Mouse (Mus musculus): ENCODE data around the gene Krtdap. TPM values are rescaled to one million over a fixed set of nuclear protein-coding genes. Genes with fewer than 3 reads are reported as not detected.
"Not testable (repeated sequence)": the region's sequence is repeated elsewhere in the genome, so short reads cannot be mapped to it uniquely, and the experiment has no call there.

Krtdap gene
- polyA plus RNA-seq, 1 experiment from 2014 or later = not detected

DNA sequence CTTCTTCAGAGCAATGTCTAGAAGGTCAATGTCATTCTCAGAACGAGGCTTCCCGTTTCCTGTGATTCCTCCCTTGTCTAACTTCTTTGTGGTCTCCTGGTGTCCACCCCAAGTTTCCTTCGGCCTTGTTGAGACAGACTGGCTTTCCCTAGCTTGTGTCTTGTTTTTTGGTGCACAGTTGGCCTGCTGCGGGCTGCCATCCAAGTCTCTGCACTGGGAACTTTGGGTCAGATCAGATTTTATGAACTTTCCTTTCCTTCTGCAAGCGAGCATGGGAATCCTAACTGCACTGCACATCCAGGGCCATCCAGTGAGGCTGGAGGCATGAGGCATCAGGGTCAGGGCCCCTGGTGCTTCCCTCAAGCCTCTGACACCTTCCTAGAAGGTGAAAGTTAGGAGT, 33.8 kb downstream of the Krtdap start:
- Histone ChIP-seq H3K27me3 (replicated peaks; ENCODE audit: control insufficient read depth, insufficient read depth, low read length) (no peaks in the 10 kb centered on the region; the same call in 1 of the 2 replicates), H3K4me3 (ENCODE audit: low read depth, low read length) (no peak overlapping the region), H3K4me1 (replicated peaks; ENCODE audit: control insufficient read depth, insufficient read depth, low read length) (peaks cover 5% of the 10 kb centered on the region; the same call in 1 of the 2 replicates), H3K9me3 (ENCODE audit: control insufficient read depth, low read length) (no peaks in the 10 kb centered on the region), H3K4me2 (no peak overlapping the region), H3K27ac (ENCODE audit: low read depth, low read length) (no peak overlapping the region), H3K9ac (ENCODE audit: low read depth, low read length) (no peak overlapping the region), H3K36me3 (ENCODE audit: control insufficient read depth, insufficient read depth, low read length) (no peaks in the 10 kb centered on the region)
- ATAC-seq (replicated peaks; ENCODE audit: low FRiP score) (no peak), DNase-seq (ENCODE audit: low spot score) (no peak)
- 51% methylated on average over 5 of the region's 5 CpGs for WGBS

DNA sequence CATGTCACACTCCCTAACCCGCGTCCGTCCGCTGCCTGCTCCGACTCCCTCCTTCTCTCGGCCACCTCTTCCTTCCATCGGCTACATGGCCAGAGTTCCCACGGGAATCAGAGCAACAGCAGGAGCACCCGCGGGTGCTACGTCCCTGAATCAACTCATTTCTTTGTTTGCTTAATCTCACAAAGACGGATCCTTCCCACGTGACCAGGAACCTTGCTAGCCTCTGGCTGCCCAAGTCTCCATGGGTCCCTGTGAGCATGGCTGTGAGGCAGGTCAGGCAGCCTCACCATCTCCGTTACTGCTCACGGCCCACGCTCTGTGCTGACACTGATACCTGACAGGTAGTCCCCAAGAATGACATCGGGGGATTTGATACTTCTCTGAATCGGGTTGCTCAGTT, 36.0 kb downstream of the Krtdap start, which contains the start of gene Ffar2:
Ffar2 (minus strand) TSS at position 101 of the 400 bp plus-strand sequence.
- DNase-seq (ENCODE audit: low spot score) (no peak), ATAC-seq (replicated peaks; ENCODE audit: low FRiP score) (no peak)
- H3K9me3 ChIP-seq (ENCODE audit: control insufficient read depth, low read length) = no peaks in the 10 kb centered on the region
- H3K4me2 ChIP-seq = no peak within 1 kb of the TSS
- H3K9ac ChIP-seq (ENCODE audit: low read depth, low read length) = no peak within 1 kb of the TSS
- H3K36me3 ChIP-seq (ENCODE audit: control insufficient read depth, insufficient read depth, low read length) = no peaks in the 10 kb centered on the region
- 90% methylated on average over 18 of the region's 18 CpGs for WGBS
- no peaks in the 10 kb centered on the region; the same call in 1 of the 2 replicates for H3K27me3 ChIP-seq (replicated peaks; ENCODE audit: control insufficient read depth, insufficient read depth, low read length)
- peaks cover 5% of the 10 kb centered on the region; the same call in 1 of the 2 replicates for H3K4me1 ChIP-seq (replicated peaks; ENCODE audit: control insufficient read depth, insufficient read depth, low read length)
- no peak within 1 kb of the TSS for H3K4me3 ChIP-seq (ENCODE audit: low read depth, low read length)
- H3K27ac ChIP-seq (ENCODE audit: low read depth, low read length) = no peak within 1 kb of the TSS

DNA sequence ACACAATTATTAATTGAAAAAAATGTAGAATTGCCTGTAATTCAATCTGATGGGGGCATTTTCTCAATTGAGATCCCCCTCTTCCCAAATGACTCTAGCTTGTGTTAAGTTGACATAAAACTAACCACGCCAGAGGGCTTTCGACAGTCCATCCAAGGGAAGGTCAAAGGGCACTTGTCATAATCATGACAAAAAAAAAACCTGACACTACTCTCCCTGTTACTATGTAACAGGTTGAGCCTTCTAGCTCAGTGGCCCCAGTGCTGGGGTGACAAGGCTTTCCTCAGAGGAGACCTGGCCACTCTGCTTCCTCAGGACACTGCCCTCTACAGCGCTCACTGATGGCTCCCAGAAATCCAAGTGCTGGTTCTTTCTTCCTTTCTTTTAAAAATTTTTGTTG, 36.6 kb downstream of the Krtdap start:
- 81% methylated on average over 3 of the region's 3 CpGs for WGBS

DNA sequence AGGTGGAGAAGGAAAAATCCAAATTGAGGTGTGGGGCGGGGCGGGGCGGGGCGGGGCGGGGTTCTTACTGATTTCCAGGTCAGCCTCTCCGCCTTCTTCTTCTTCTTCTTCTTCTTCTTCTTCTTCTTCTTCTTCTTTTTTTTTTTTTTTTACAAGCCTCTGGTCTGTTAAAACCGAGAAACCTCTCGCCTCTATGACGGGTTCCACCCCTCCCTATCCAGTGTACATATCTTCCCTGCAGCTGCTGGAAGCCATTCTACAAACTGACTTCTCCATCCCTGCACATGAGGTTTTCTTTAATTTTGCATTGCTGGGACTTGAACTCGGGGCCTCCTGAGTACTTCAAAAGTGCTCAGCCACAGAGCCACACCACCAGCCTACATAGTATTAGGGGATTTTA, 39.0 kb downstream of the Krtdap start:
- no peak overlapping the region for H3K9ac ChIP-seq (ENCODE audit: low read depth, low read length)
- H3K4me3 ChIP-seq (ENCODE audit: low read depth, low read length) = no peak overlapping the region
- no peak overlapping the region for H3K4me2 ChIP-seq
- no peak for DNase-seq (ENCODE audit: low spot score)
- WGBS = 77% methylated on average over 10 of the region's 10 CpGs
- H3K36me3 ChIP-seq (ENCODE audit: control insufficient read depth, insufficient read depth, low read length) = no peaks in the 10 kb centered on the region
- no peaks in the 10 kb centered on the region for H3K9me3 ChIP-seq (ENCODE audit: control insufficient read depth, low read length)
- no peaks in the 10 kb centered on the region for H3K4me1 ChIP-seq (replicated peaks; ENCODE audit: control insufficient read depth, insufficient read depth, low read length)
- no peaks in the 10 kb centered on the region for H3K27me3 ChIP-seq (replicated peaks; ENCODE audit: control insufficient read depth, insufficient read depth, low read length)
- no peak for ATAC-seq (replicated peaks; ENCODE audit: low FRiP score)
- no peak overlapping the region for H3K27ac ChIP-seq (ENCODE audit: low read depth, low read length)

More for the DNA sequence above, 36.6 kb downstream of the Krtdap start:
- no peak overlapping the region for H3K4me3 ChIP-seq (ENCODE audit: low read depth, low read length)
- no peak overlapping the region for H3K9ac ChIP-seq (ENCODE audit: low read depth, low read length)
- no peak overlapping the region for H3K27ac ChIP-seq (ENCODE audit: low read depth, low read length)
- H3K27me3 ChIP-seq (replicated peaks; ENCODE audit: control insufficient read depth, insufficient read depth, low read length) = no peaks in the 10 kb centered on the region; the same call in 1 of the 2 replicates
- H3K9me3 ChIP-seq (ENCODE audit: control insufficient read depth, low read length) = no peaks in the 10 kb centered on the region
- DNase-seq (ENCODE audit: low spot score) (no peak), ATAC-seq (replicated peaks; ENCODE audit: low FRiP score) (no peak)
- H3K4me1 ChIP-seq (replicated peaks; ENCODE audit: control insufficient read depth, insufficient read depth, low read length) = peaks cover 5% of the 10 kb centered on the region; the same call in 1 of the 2 replicates
- no peaks in the 10 kb centered on the region for H3K36me3 ChIP-seq (ENCODE audit: control insufficient read depth, insufficient read depth, low read length)
- H3K4me2 ChIP-seq = no peak overlapping the region

DNA sequence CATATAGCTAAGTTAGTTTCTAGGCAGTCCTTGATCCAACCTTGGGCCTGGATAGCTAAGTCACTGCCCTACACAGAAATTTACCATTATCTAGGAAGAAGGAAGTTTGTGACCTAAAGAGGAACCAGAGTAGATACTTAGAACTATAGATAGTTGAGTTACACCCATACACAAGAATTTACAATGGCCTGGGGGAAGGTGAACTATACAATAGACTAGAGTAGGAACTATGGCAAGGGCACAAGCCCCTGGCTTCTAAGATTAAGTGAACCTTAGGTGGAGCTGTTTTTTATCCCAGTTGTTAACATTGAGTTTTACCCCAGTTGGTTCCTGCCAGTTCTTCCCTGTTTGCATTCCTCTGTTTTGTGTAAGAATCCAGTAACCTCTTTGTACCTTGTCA, 41.2 kb downstream of the Krtdap start:
- not testable (repeated sequence) for H3K4me3 ChIP-seq (ENCODE audit: low read depth, low read length); H3K36me3 ChIP-seq (ENCODE audit: control insufficient read depth, insufficient read depth, low read length); DNase-seq (ENCODE audit: low spot score); H3K4me2 ChIP-seq; ATAC-seq (replicated peaks; ENCODE audit: low FRiP score); H3K9ac ChIP-seq (ENCODE audit: low read depth, low read length); H3K27me3 ChIP-seq (replicated peaks; ENCODE audit: control insufficient read depth, insufficient read depth, low read length); H3K27ac ChIP-seq (ENCODE audit: low read depth, low read length); H3K4me1 ChIP-seq (replicated peaks; ENCODE audit: control insufficient read depth, insufficient read depth, low read length); H3K9me3 ChIP-seq (ENCODE audit: control insufficient read depth, low read length)

DNA sequence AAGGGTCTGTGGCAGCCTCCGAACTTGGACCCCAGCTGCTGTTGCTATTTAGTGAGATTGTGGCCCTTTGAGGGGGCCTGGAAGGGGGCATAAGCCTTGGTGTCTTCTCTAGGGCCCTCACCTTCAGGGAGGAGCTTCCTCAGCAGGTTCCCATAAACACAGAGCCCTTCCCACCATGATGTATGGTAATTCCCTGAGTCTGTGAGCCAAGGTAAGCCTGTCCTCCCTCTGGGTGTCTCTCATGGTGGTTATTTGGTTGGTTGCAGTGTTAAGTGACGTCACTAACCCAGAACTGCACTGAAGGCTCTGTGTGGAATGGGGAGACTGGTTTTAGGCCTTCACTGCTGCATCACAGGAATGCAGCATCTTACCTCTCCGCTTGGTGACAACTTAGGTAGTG, 41.7 kb downstream of the Krtdap start:
- Histone ChIP-seq H3K9me3 (ENCODE audit: control insufficient read depth, low read length) (no peaks in the 10 kb centered on the region), H3K27ac (ENCODE audit: low read depth, low read length) (no peak overlapping the region), H3K9ac (ENCODE audit: low read depth, low read length) (no peak overlapping the region), H3K4me1 (replicated peaks; ENCODE audit: control insufficient read depth, insufficient read depth, low read length) (no peaks in the 10 kb centered on the region), H3K4me2 (no peak overlapping the region), H3K4me3 (ENCODE audit: low read depth, low read length) (no peak overlapping the region), H3K36me3 (ENCODE audit: control insufficient read depth, insufficient read depth, low read length) (no peaks in the 10 kb centered on the region), H3K27me3 (replicated peaks; ENCODE audit: control insufficient read depth, insufficient read depth, low read length) (no peaks in the 10 kb centered on the region)
- DNase-seq (ENCODE audit: low spot score) (no peak), ATAC-seq (replicated peaks; ENCODE audit: low FRiP score) (no peak)
- WGBS = 50% methylated on average over 3 of the region's 3 CpGs

DNA sequence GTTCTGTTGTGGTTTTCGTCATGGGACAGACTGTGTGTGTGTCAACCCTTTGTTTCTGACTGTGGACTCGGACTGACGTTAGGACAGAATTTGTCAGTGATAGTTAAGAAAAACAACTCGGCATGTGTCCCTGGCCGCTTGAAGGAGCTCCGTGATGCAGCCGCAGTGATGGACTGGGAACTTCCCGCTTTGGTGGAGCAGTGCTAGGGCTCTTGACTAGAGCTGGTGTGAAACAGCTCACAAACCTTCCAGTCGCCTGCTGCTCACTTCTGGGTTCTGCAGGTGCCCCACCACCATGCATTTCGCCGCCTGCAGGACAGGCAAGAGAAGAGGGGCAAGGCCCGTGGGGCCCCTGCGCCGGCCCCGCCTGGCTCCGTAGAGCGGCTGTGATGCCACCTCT, 44.6 kb downstream of the Krtdap start:
- no peak overlapping the region for H3K4me3 ChIP-seq (ENCODE audit: low read depth, low read length)
- no peaks in the 10 kb centered on the region for H3K36me3 ChIP-seq (ENCODE audit: control insufficient read depth, insufficient read depth, low read length)
- H3K4me2 ChIP-seq = no peak overlapping the region; the same call in 1 of the 2 replicates

DNA sequence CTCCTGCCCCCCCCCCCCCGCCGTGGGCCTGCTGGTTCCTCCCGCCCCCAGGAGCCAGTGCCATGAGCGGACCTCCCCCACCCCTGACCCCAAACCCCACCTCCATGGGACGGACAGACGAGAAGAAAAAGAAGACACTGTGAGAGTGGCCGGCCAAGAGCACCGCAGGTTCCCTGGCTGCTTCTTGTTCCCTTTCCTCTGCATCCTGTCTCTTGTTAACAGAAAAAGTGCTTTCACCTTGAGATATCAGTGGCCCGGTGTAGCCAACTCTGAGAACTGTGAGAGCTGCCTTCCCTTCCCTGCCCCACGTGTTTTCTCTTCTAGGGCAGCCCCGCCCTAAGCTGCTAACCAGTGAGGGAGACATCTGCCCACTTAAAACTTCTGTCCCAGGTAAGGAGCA, 45.0 kb downstream of the Krtdap start:
- H3K4me2 ChIP-seq; H3K36me3 ChIP-seq (ENCODE audit: control insufficient read depth, insufficient read depth, low read length); H3K4me1 ChIP-seq (replicated peaks; ENCODE audit: control insufficient read depth, insufficient read depth, low read length); H3K27ac ChIP-seq (ENCODE audit: low read depth, low read length); DNase-seq (ENCODE audit: low spot score); H3K27me3 ChIP-seq (replicated peaks; ENCODE audit: control insufficient read depth, insufficient read depth, low read length); H3K9me3 ChIP-seq (ENCODE audit: control insufficient read depth, low read length); H3K4me3 ChIP-seq (ENCODE audit: low read depth, low read length); H3K9ac ChIP-seq (ENCODE audit: low read depth, low read length); ATAC-seq (replicated peaks; ENCODE audit: low FRiP score): not testable (repeated sequence)
- 37% methylated on average over 7 of the region's 11 CpGs for WGBS

More for the DNA sequence above, 44.6 kb downstream of the Krtdap start:
- H3K9me3 ChIP-seq (ENCODE audit: control insufficient read depth, low read length) = no peaks in the 10 kb centered on the region
- no peaks in the 10 kb centered on the region for H3K4me1 ChIP-seq (replicated peaks; ENCODE audit: control insufficient read depth, insufficient read depth, low read length)
- 63% methylated on average over 16 of the region's 17 CpGs for WGBS
- ATAC-seq (replicated peaks; ENCODE audit: low FRiP score) (no peak), DNase-seq (ENCODE audit: low spot score) (no peak)
- no peak overlapping the region for H3K9ac ChIP-seq (ENCODE audit: low read depth, low read length)
- H3K27ac ChIP-seq (ENCODE audit: low read depth, low read length) = no peak overlapping the region
- H3K27me3 ChIP-seq (replicated peaks; ENCODE audit: control insufficient read depth, insufficient read depth, low read length) = no peaks in the 10 kb centered on the region

DNA sequence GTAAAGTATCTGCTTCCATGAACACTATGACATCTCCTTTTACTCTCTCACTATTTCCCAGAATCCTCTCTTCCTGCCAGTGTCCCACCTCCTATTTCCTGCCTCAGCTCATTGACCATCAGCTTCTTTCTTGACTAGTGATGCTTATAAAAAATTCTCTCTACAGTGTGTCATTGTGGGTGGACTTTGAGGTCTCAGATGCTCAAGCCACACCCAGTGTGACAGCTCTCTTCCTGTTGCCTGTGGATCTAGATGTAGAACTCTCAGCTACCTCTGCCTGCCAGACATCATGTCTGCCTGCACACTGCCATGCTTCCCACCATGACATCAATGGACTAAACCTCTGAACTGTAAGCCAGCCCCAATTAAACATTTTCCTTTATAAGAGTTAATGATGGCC, 49.6 kb downstream of the Krtdap start:
- Histone ChIP-seq H3K4me2 (no peak overlapping the region), H3K9ac (ENCODE audit: low read depth, low read length) (no peak overlapping the region), H3K36me3 (ENCODE audit: control insufficient read depth, insufficient read depth, low read length) (no peaks in the 10 kb centered on the region), H3K4me3 (ENCODE audit: low read depth, low read length) (no peak overlapping the region), H3K9me3 (ENCODE audit: control insufficient read depth, low read length) (no peaks in the 10 kb centered on the region), H3K27ac (ENCODE audit: low read depth, low read length) (no peak overlapping the region), H3K27me3 (replicated peaks; ENCODE audit: control insufficient read depth, insufficient read depth, low read length) (no peaks in the 10 kb centered on the region), H3K4me1 (replicated peaks; ENCODE audit: control insufficient read depth, insufficient read depth, low read length) (no peaks in the 10 kb centered on the region)
- ATAC-seq (replicated peaks; ENCODE audit: low FRiP score) (no peak), DNase-seq (ENCODE audit: low spot score) (no peak)
